Mouse (Mus musculus) CH12.LX (cell line): Measurements from ENCODE around the gene Vkorc1l1. TPM values are rescaled to one million over a fixed set of nuclear protein-coding genes. Genes with fewer than 3 reads are reported as not detected.

Source experiments
- DNase-seq: peaks from one replicate; pipeline ENCODE4 v3.0.0-alpha.2; 2013; ENCODE audit errors: extremely low read depth
- H3K27ac ChIP-seq: 2 replicates; pipeline ENCODE4 v1.5.1; 2012; ENCODE audit warnings: low read depth, mild to moderate bottlenecking, control low read depth, moderate library complexity; ENCODE audit not compliant: insufficient read depth
- H3K27me3 ChIP-seq: replicated peaks from 2 replicates; pipeline ENCODE3; 2012; ENCODE audit warnings: inconsistent platforms
- H3K36me3 ChIP-seq, 2 experiments: replicated peaks in 1 of 2; 2 replicates each; pipeline versions ENCODE3 to v1.6.1; 2012; ENCODE audit warnings: inconsistent platforms in 1 of 2, low read length in 1 of 2, mild to moderate bottlenecking in 1 of 2, mixed read lengths in 1 of 2, moderate library complexity in 1 of 2; ENCODE audit not compliant: control insufficient read depth in 1 of 2, insufficient read depth in 1 of 2
- H3K4me1 ChIP-seq, 2 experiments: 2 replicates each; pipeline ENCODE4 v1.6.1; 2012; ENCODE audit warnings: inconsistent platforms in 1 of 2, moderate library complexity in 1 of 2; ENCODE audit not compliant: insufficient read depth in 2 of 2, control insufficient read depth in 1 of 2
- H3K4me2 ChIP-seq: 2 replicates; pipeline ENCODE4 v1.6.1; 2012; ENCODE audit warnings: low read depth, mild to moderate bottlenecking, control low read depth; ENCODE audit not compliant: poor library complexity, insufficient read depth, severe bottlenecking
- H3K4me3 ChIP-seq, 3 experiments: fragments of 150-350 bp in 1 of 3; sonication (generic) in 1 of 3; replicated peaks in 1 of 3; 2 replicates each; pipeline versions ENCODE3 to v1.5.1; 2011 to 2012; ENCODE audit warnings: low read depth in 2 of 3, low read length in 2 of 3, mild to moderate bottlenecking in 2 of 3, moderate library complexity in 2 of 3, control low read depth in 1 of 3, improper control_type of control experiment in 1 of 3, inconsistent platforms in 1 of 3, mixed read lengths in 1 of 3; ENCODE audit not compliant: poor library complexity in 1 of 3
- H3K79me2 ChIP-seq: replicated peaks from 2 replicates; pipeline ENCODE4 v1.6.1; 2012; ENCODE audit warnings: mild to moderate bottlenecking, moderate library complexity; ENCODE audit not compliant: control insufficient read depth, poor library complexity, insufficient read depth, severe bottlenecking; ENCODE audit errors: extremely low read depth
- H3K9ac ChIP-seq: 2 replicates; pipeline ENCODE4 v1.6.1; 2012; ENCODE audit warnings: low read depth, mild to moderate bottlenecking, control low read depth, moderate library complexity; ENCODE audit not compliant: insufficient read depth
- H3K9me3 ChIP-seq: replicated peaks from 2 replicates; pipeline ENCODE3; 2012; ENCODE audit warnings: low read length, inconsistent platforms, mixed read lengths
- BHLHE40 ChIP-seq: IDR thresholded peaks from 2 replicates; pipeline ENCODE4 v1.6.1; 2011; ENCODE audit warnings: mild to moderate bottlenecking, low read depth, low read length, improper control_type of control experiment
- CHD1 ChIP-seq: IDR thresholded peaks from 2 replicates; pipeline ENCODE4 v1.6.1; 2012; ENCODE audit warnings: low read depth, low read length, improper control_type of control experiment, inconsistent platforms
- CHD2 ChIP-seq: IDR thresholded peaks from 2 replicates; pipeline ENCODE4 v1.6.1; 2011; ENCODE audit warnings: low read length, improper control_type of control experiment
- CTCF ChIP-seq, 2 experiments: IDR thresholded peaks in 1 of 2; conservative IDR thresholded peaks in 1 of 2; 2 replicates each; pipeline ENCODE4 v1.5.1; 2011 to 2012; ENCODE audit warnings: low read depth in 2 of 2, low read length in 2 of 2, improper control_type of control experiment in 1 of 2, inconsistent platforms in 1 of 2, mild to moderate bottlenecking in 1 of 2, moderate library complexity in 1 of 2
- ELF1 ChIP-seq: IDR thresholded peaks from 2 replicates; pipeline ENCODE4 v1.6.1; 2014; ENCODE audit warnings: low read depth, mild to moderate bottlenecking, inconsistent platforms, low read length, improper control_type of control experiment
- EP300 ChIP-seq: IDR thresholded peaks from 2 replicates; pipeline ENCODE4 v1.6.1; 2011; ENCODE audit warnings: low read length, improper control_type of control experiment
- ETS1 ChIP-seq: conservative IDR thresholded peaks from 2 replicates; pipeline ENCODE4 v1.6.1; 2012; ENCODE audit warnings: low read depth, mild to moderate bottlenecking, inconsistent platforms, low read length, improper control_type of control experiment, moderate library complexity
- GABPA ChIP-seq: IDR thresholded peaks from 2 replicates; pipeline ENCODE4 v1.6.1; 2012; ENCODE audit warnings: low read depth, low read length, improper control_type of control experiment, inconsistent platforms; ENCODE audit not compliant: insufficient replicate concordance
- HCFC1 ChIP-seq: IDR thresholded peaks from 2 replicates; pipeline ENCODE4 v1.6.1; 2012; ENCODE audit warnings: low read depth, mild to moderate bottlenecking, inconsistent platforms, low read length, improper control_type of control experiment
- IRF4 ChIP-seq: IDR thresholded peaks from 2 replicates; pipeline ENCODE4 v1.6.1; 2014; ENCODE audit warnings: low read depth, mild to moderate bottlenecking, inconsistent platforms, low read length, improper control_type of control experiment
- JUN ChIP-seq: IDR thresholded peaks from 2 replicates; pipeline ENCODE4 v1.6.1; 2011; ENCODE audit warnings: low read depth, mild to moderate bottlenecking, low read length, improper control_type of control experiment, moderate library complexity; ENCODE audit not compliant: insufficient read depth
- JUND ChIP-seq: conservative IDR thresholded peaks from 2 replicates; pipeline ENCODE4 v1.6.1; 2011; ENCODE audit warnings: low read depth, low read length, improper control_type of control experiment
- MAFK ChIP-seq: IDR thresholded peaks from 2 replicates; pipeline ENCODE4 v1.6.1; 2011; ENCODE audit warnings: low read length, improper control_type of control experiment; ENCODE audit not compliant: insufficient replicate concordance
- MAX ChIP-seq: IDR thresholded peaks from 2 replicates; pipeline ENCODE4 v1.6.1; 2011; ENCODE audit warnings: low read length, improper control_type of control experiment
- MAZ ChIP-seq: IDR thresholded peaks from 2 replicates; pipeline ENCODE4 v1.6.1; 2012; ENCODE audit warnings: low read depth, mild to moderate bottlenecking, inconsistent platforms, low read length, improper control_type of control experiment, moderate library complexity
- MEF2A ChIP-seq: IDR thresholded peaks from 2 replicates; pipeline ENCODE4 v1.6.1; 2014; ENCODE audit warnings: low read depth, mild to moderate bottlenecking, inconsistent platforms, low read length, improper control_type of control experiment, borderline replicate concordance
- MXI1 ChIP-seq: IDR thresholded peaks from 2 replicates; pipeline ENCODE4 v1.6.1; 2011; ENCODE audit warnings: mild to moderate bottlenecking, low read depth, low read length, improper control_type of control experiment
- MYC ChIP-seq: IDR thresholded peaks from 2 replicates; pipeline ENCODE4 v1.6.1; 2011; ENCODE audit warnings: low read depth, mild to moderate bottlenecking, improper control_type of control experiment, low read length
- NRF1 ChIP-seq: IDR thresholded peaks from 2 replicates; pipeline ENCODE4 v1.6.1; 2014; ENCODE audit warnings: low read depth, mild to moderate bottlenecking, inconsistent platforms, low read length, improper control_type of control experiment, moderate library complexity
- PAX5 ChIP-seq: IDR thresholded peaks from 2 replicates; pipeline ENCODE4 v1.6.1; 2012; ENCODE audit warnings: low read length, inconsistent platforms, mixed read lengths
- POLR2A ChIP-seq: IDR thresholded peaks from 2 replicates; pipeline ENCODE4 v1.6.1; 2011; ENCODE audit warnings: low read depth, mild to moderate bottlenecking, improper control_type of control experiment, low read length
- POLR2AphosphoS2 ChIP-seq: IDR thresholded peaks from 2 replicates; pipeline ENCODE4 v1.6.1; 2011; ENCODE audit warnings: low read depth, low read length, improper control_type of control experiment
- RCOR1 ChIP-seq: conservative IDR thresholded peaks from 2 replicates; pipeline ENCODE4 v1.6.1; 2012; ENCODE audit warnings: low read depth, mild to moderate bottlenecking, inconsistent platforms, low read length, improper control_type of control experiment
- SIN3A ChIP-seq: IDR thresholded peaks from 2 replicates; pipeline ENCODE4 v1.6.1; 2012; ENCODE audit warnings: low read length, improper control_type of control experiment, inconsistent platforms
- TBP ChIP-seq: conservative IDR thresholded peaks from 2 replicates; pipeline ENCODE4 v1.6.1; 2011; ENCODE audit warnings: low read depth, low read length, improper control_type of control experiment
- TCF12 ChIP-seq: IDR thresholded peaks from 2 replicates; pipeline ENCODE4 v1.6.1; 2014; ENCODE audit warnings: low read depth, mild to moderate bottlenecking, inconsistent platforms, low read length, improper control_type of control experiment
- UBTF ChIP-seq: IDR thresholded peaks from 2 replicates; pipeline ENCODE4 v1.6.1; 2012; ENCODE audit warnings: low read depth, mild to moderate bottlenecking, inconsistent platforms, low read length, improper control_type of control experiment, moderate library complexity
- USF1 ChIP-seq: IDR thresholded peaks from 2 replicates; pipeline ENCODE4 v1.6.1; 2014; ENCODE audit warnings: low read depth, mild to moderate bottlenecking, inconsistent platforms, low read length, improper control_type of control experiment
- USF2 ChIP-seq: conservative IDR thresholded peaks from 2 replicates; pipeline ENCODE4 v1.6.1; 2011; ENCODE audit warnings: low read depth, low read length, improper control_type of control experiment
- ZC3H11A ChIP-seq: IDR thresholded peaks from 2 replicates; pipeline ENCODE4 v1.6.1; 2012; ENCODE audit warnings: low read depth, mild to moderate bottlenecking, inconsistent platforms, low read length, improper control_type of control experiment
- dilution Hi-C: fragments of 300-500 bp; cut with MboI; formaldehyde crosslinking; loops from 2 replicates; pipeline ENCODE4 v1.14.3; 2020; ENCODE audit warnings: low sequenced_read_pairs; ENCODE audit not compliant: extremely low pct_unique_long_range_greater_than_20kb, extremely low pct_ligation_motif_present
- in situ Hi-C: fragments of 300-500 bp; cut with MboI; formaldehyde crosslinking; loops from 3 replicates; pipeline ENCODE4 v1.14.3; 2019; ENCODE audit warnings: low sequenced_read_pairs, low pct_ligation_motif_present, low pct_unique_long_range_greater_than_20kb, mixed read lengths
- polyA plus RNA-seq: library from polyadenylated mRNA; unstranded; fragments of >175 nt; gene quantifications from 2 replicates; pipeline ENCODE4 v1.2.1, GENCODE M21; 2012; ENCODE audit warnings: low read depth; ENCODE audit not compliant: insufficient read length
- total RNA-seq, 2 experiments: library from RNA; depleted of rRNA; stranded (reverse); fragments of 300-350 nt in 1 of 2; fragments of >200 nt in 1 of 2; gene quantifications; 2 replicates each; pipeline ENCODE4 v1.2.3; 2012 to 2014

The Vkorc1l1 gene
- total and polyA plus RNA-seq, 3 experiments = 8.7 to 33.1 (median 31.4) TPM

DNA sequence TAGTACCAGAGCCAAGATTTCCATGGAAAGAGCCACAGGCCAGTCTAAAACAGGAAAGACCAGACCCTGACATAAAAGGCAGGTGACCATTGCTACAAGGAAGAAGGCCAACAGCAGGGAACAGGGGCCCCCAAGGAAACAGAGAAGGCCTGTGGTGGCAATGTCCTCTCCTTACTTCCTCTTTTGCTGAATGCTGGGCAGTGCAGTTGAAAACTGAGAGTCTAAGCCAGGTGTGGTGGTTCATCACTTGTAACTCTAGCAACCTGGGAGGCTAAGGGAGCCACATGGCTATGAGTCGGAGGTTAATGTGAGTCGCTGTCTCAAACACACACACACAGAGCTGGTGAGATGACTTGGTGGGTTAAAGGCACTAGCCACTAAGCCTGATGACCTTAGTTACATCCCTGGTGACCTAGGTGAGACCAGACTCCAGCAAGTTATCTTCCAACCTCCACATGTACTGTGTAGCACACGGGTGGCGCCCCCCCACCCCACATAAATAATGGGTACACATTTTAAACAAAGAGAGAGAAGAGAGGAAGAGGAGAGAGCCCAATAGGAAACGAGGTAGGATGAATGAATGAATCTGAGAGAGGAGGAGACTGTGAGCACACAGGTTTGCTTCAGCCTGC lies 59.7 kb downstream of the Vkorc1l1 start:
- Histone ChIP-seq H3K27me3 (no peaks in the 10 kb centered on the region), H3K36me3 (peaks cover 24 to 45% of the 10 kb centered on the region in 2 experiments), H3K4me2 (peak overlapping the region; percentile 93)
- in situ Hi-C loops = no loop called here
- peak; percentile 79 for DNase-seq
- TF ChIP-seq ETS1 (peak; percentile 67), JUND (no peak), JUN (no peak), MEF2A (peak; percentile 79; the same call in 1 of the 2 replicates), MXI1 (peak; percentile 93), RCOR1 (peak; percentile 79), NRF1 (peak; percentile 30; the same call in 1 of the 2 replicates), USF2 (no peak), ELF1 (peak; percentile 74), TCF12 (peak; percentile 91), UBTF (no peak), GABPA (no peak), IRF4 (peak; percentile 88), CHD1 (0 out of 2 replicates have a peak, but pooled peaks have one; percentile 59), USF1 (no peak), CTCF (conservative IDR thresholded peaks at IDR 0.05 in 1 of 2, IDR thresholded peaks at IDR 0.05 in 1 of 2; ENCODE audit: low read depth in 2 of 2, low read length in 2 of 2) (no peak), POLR2A (peak; percentile 60; the same call in 1 of the 2 replicates), MAX (peak; percentile 84), MYC (peak; percentile 94), BHLHE40 (peak; percentile 84), EP300 (peak; percentile 83), POLR2AphosphoS2 (peak; percentile 21; the same call in 1 of the 2 replicates), SIN3A (peak; percentile 97), PAX5 (no peak), ZC3H11A (no peak), TBP (0 out of 2 replicates have a peak, but pooled peaks have one; percentile 50), HCFC1 (no peak), MAFK (0 out of 2 replicates have a peak, but pooled peaks have one; percentile 9), MAZ (0 out of 2 replicates have a peak, but pooled peaks have one; percentile 51), CHD2 (peak; percentile 32; the same call in 1 of the 2 replicates)
- TF ChIP-seq, all 38 proteins: peak for 20
- H3K79me2 ChIP-seq = peaks cover 15% of the 10 kb centered on the region
- peak overlapping the region; percentile 46 for H3K9ac ChIP-seq
- peak overlapping the region; percentile 75 for H3K27ac ChIP-seq
- H3K4me3 ChIP-seq = peak overlapping the region; percentile 79 to 86 (median 83)
- peaks cover 14% of the 10 kb centered on the region for H3K9me3 ChIP-seq
- peaks cover 12 to 49% of the 10 kb centered on the region in 2 experiments for H3K4me1 ChIP-seq
- dilution Hi-C loops = no loop called here
